Mouse (Mus musculus): ENCODE results near the gene Mgat5. TPM values are rescaled to one million over a fixed set of nuclear protein-coding genes. Genes with fewer than 3 reads are reported as not detected.

The Mgat5 gene
- total RNA-seq, 2 experiments from 2014 or later: 9.4 to 10.8 TPM

- ATAC-seq (replicated peaks; ENCODE audit: low FRiP score, poor library complexity, severe bottlenecking): no peak
Observed at GRCm38 (mm10) chr1:127513140-127513539, 308.3 kb downstream of the Mgat5 start.

DNA sequence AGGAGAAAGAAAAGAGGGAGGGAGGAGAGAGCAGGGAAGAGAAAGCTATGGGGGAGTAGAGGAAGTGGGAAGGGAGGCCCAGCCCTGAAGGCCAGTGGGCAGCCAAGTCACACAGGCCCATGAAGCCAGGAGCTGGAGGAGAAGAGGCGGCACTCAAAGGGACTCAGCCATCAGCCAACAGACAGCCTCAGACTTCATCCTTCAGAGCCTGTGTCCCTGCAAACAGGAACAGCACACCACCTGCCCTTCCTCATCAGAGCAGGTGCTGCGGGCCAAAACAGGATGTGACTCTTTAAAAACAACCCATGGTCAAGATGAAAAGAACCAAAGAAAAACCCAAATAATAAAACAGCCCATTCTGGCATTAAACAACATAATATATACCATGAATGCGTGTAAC is 308.8 kb downstream of the Mgat5 start:
- no peak for ATAC-seq (replicated peaks; ENCODE audit: low FRiP score, poor library complexity, severe bottlenecking)

DNA sequence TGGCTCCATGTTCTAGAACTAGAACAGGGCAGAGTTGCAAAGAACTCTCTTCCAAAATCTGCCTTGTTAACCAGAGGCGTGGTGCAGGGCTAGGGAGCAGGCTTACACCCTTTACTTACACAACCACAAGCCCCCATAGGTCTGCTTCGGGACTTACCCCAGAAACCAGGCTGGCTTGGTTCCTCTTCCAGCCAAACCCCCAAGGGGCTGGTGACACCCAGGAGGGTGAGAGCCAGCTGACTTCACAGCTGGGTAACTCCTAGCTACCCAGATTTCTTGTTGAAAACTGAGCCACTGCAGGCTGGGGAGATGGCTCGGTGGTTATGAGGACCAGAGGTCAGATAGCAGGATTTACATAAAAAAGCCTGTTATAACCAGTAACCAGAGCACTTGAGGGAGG is 309.7 kb downstream of the Mgat5 start:
- ATAC-seq (replicated peaks; ENCODE audit: low FRiP score, poor library complexity, severe bottlenecking): no peak

DNA sequence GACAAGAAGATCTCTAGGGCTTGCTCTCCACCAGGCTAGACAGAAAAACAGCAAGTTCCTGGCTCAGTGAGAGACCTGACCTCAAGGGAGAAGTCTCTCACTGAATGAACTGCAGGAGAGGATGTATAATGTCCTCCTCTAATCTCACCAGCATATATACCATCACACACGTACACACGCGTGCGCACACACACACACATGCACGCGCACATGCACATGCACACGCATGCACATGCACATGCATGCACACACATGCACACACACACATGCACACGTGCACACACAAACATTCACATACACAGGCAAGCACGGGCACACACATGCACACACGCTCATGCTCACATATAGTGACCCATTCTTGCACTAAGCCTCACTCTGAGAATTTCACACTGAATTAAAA is 310.1 kb downstream of the Mgat5 start:
- ATAC-seq (replicated peaks; ENCODE audit: low FRiP score, poor library complexity, severe bottlenecking): no peak

GRCm38 (mm10) chr1:127523364-127523763 is 318.5 kb downstream of the Mgat5 start:
- no peak for ATAC-seq (replicated peaks; ENCODE audit: low FRiP score, poor library complexity, severe bottlenecking)

GRCm38 (mm10) chr1:127530849-127531580 is 326.2 kb downstream of the Mgat5 start:
- no peak for ATAC-seq (replicated peaks; ENCODE audit: low FRiP score, poor library complexity, severe bottlenecking)

DNA sequence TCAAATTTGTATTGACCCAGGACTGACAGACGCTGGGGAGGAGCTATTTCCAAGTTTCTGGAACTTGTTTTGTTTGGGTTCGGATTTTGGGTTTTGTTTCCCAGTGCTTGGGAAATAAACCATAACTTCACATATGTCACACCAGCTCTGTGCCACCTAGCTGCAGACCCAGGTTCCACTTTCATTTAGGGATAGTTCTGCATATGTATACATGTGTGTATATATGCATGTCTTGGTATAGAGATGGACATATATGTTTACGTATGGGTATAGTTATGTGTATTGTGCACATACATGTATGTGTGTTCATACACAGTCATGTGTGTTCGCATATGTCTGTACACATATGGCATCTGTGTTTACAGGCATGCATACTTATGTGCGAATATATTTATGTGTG is 326.9 kb downstream of the Mgat5 start:
- no peak for ATAC-seq (replicated peaks; ENCODE audit: low FRiP score, poor library complexity, severe bottlenecking)

DNA sequence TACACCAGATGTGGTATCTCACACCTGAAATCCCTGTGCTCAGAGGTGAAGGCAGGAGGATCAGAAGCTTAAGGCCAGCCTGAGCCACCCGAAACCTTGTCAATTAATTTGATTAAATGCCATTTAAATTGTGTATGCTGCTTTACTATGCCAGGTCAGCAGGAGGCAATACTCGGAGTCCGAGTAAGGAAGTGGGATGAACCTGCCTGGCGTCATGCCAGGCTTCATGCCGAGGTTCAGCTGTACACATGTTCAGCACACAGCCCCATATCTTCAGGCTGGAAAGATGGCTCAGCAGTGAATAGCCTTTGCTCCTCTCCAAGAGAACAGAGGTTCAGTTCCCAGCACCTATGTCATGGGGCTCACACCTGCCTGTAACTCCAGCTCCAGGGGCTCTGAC is 331.6 kb downstream of the Mgat5 start:
- no peak for ATAC-seq (replicated peaks; ENCODE audit: low FRiP score, poor library complexity, severe bottlenecking)

DNA sequence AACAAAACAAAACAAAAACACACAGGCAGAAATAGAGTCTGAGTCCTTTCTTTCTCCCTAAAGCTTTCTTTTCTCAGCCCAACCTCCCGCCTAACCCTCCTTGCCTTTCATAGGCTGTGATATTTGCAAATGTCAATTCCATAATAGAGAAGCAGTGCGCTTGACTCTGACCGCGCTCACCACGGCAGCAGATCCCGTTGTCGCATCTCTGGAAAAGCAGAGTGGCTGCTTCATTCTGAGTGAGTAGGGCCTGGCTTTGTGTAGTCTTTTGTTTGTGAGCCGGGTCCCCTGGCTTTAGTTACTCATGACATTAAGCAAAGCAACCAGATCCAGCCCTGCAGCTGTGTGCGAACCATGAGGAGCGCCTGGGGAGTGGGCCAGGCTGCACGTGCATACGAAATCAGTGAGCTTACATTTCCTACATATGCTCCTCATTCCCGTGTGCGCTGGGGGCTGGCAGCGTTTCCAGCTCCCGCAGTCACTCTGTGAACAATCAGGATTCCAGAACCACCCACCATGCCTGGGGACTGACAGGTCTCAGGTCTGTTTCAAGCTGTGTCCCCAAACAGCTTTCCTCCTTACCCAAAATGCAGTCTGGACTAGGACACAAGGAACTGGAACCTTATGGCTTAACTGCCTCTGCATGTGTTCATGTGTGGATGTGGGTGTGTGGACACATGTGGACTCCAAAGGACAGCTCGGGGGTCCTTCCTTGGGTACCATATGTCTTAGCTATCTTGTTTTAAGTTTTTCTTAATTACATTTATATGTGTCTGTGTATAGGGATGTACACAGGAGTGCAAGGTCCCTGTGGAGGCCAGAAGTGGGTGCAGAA is 332.6 kb downstream of the Mgat5 start:
- no peak for ATAC-seq (replicated peaks; ENCODE audit: low FRiP score, poor library complexity, severe bottlenecking)

Measured in erythroblast, adult 5-6 weeks (primary cell).